24 mouse cellular contexts compared by ENCODE assay signal in the genomic region with DNA sequence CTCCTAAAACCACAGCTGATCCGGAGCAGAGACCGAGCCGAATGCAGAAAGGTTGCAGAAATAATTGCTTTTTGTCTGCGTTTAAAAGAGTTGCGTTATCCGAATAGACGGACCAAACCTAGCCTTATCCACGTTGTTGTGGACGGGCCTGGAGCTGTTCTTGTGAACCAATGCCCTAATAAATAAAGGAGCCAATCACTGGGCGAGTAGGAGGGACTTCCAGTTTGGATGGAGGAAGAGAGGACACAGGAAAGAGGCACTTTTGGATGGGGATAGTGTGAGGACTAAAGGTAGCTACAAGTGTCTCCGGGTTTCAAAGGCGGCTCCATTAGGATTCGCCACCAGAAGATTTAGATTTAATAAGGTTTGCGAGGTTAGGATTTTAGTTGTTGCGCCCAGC.
"Had no signal": no experiment of that assay in that cellular context is flagged by ENCODE, and none has a peak within 500 bp of the region (broad histone marks: within the 10 kb centered on the region; RNA-seq: fewer than 3 reads in every experiment).

No protein-coding gene starts in this region.

- H3K27ac ChIP-seq: kidney, postnatal 0 days; layer of hippocampus, adult 2 months; left cerebral cortex, adult 2 months; limb, embryonic 12.5 days; limb, embryonic 15.5 days; liver, embryonic 14.5 days; macrophage; midbrain, embryonic 12.5 days; midbrain, embryonic 15.5 days; neural tube, embryonic 12.5 days; neural tube, embryonic 15.5 days had no signal

- H3K4me1 ChIP-seq: limb, embryonic 12.5 days; limb, embryonic 15.5 days; midbrain, embryonic 12.5 days; midbrain, embryonic 15.5 days; neural tube, embryonic 12.5 days; neural tube, embryonic 15.5 days had no signal

- H3K9ac ChIP-seq: limb, embryonic 12.5 days; limb, embryonic 15.5 days; liver, embryonic 14.5 days; liver, postnatal 0 days; lung, embryonic 14.5 days; midbrain, embryonic 12.5 days; midbrain, embryonic 15.5 days; neural tube, embryonic 12.5 days; neural tube, embryonic 15.5 days had no signal

- ATAC-seq: liver, postnatal 0 days; lung, postnatal 0 days; midbrain, embryonic 15.5 days had no signal

- H3K9me3 ChIP-seq: limb, embryonic 12.5 days; limb, embryonic 15.5 days; midbrain, embryonic 12.5 days; midbrain, embryonic 15.5 days; neural tube, embryonic 12.5 days; neural tube, embryonic 15.5 days had no signal

- H3K27me3 ChIP-seq: limb, embryonic 12.5 days; limb, embryonic 15.5 days; midbrain, embryonic 12.5 days; midbrain, embryonic 15.5 days; neural tube, embryonic 12.5 days; neural tube, embryonic 15.5 days had no signal

- H3K36me3 ChIP-seq: limb, embryonic 12.5 days; limb, embryonic 15.5 days; midbrain, embryonic 12.5 days; midbrain, embryonic 15.5 days; neural tube, embryonic 12.5 days; neural tube, embryonic 15.5 days had no signal

- H3K4me3 ChIP-seq: layer of hippocampus, adult 2 months; left cerebral cortex, adult 2 months; limb, embryonic 12.5 days; limb, embryonic 15.5 days; midbrain, embryonic 12.5 days; midbrain, embryonic 15.5 days; neural tube, embryonic 12.5 days; neural tube, embryonic 15.5 days had no signal

- H3K4me2 ChIP-seq: limb, embryonic 12.5 days; limb, embryonic 15.5 days; liver, embryonic 11.5 days; lung, embryonic 14.5 days; midbrain, embryonic 12.5 days; midbrain, embryonic 15.5 days; neural tube, embryonic 12.5 days; neural tube, embryonic 15.5 days had no signal

- DNase-seq: kidney, adult 18-20 months; kidney, adult 9 months; kidney, postnatal 25 days; layer of hippocampus, adult 9-11 months; left cerebral cortex, postnatal 4 days; liver, postnatal 0 days; lung, embryonic 14.5 days; right cerebral cortex, adult 18-20 months; right cerebral cortex, postnatal 14 days; right cerebral cortex, postnatal 4 days; thymus, postnatal 25 days had no signal
